In genomic region chr10:81656174-81656573, GRCm38 (mm10) we compare ENCODE assay signal across 24 mouse cellular contexts. TPM values are rescaled to one million over a fixed set of nuclear protein-coding genes. Genes with fewer than 3 reads are reported as not detected.
DNase-seq lines count a peak whose midpoint lies in the region; ATAC-seq lines count a peak whose summit lies in the region.
"Had no signal": no experiment of that assay in that cellular context is flagged by ENCODE, and none has a peak within 500 bp of the region (broad histone marks: within the 10 kb centered on the region; RNA-seq: fewer than 3 reads in every experiment).

No protein-coding gene starts in this region.

- no peak overlapping the region for H3K27ac ChIP-seq in forebrain, embryonic 11.5 days (ENCODE audit: low read depth, low read length)
- H3K27ac ChIP-seq in forebrain, embryonic 14.5 days (ENCODE audit: low read depth, low read length), result no peak overlapping the region
- no peak overlapping the region for H3K27ac ChIP-seq in kidney, embryonic 15.5 days
- H3K27ac ChIP-seq: forebrain, embryonic 10.5 days; forebrain, embryonic 15.5 days; heart, adult 2 months; heart, embryonic 10.5 days; heart, embryonic 13.5 days; hindbrain, embryonic 14.5 days; hindbrain, postnatal 0 days had no signal

- no peak overlapping the region for H3K4me2 ChIP-seq in forebrain, embryonic 11.5 days (ENCODE audit: low read depth, low read length, severe bottlenecking)
- H3K4me2 ChIP-seq in forebrain, embryonic 14.5 days (ENCODE audit: low read length), result no peak overlapping the region
- no peak overlapping the region for H3K4me2 ChIP-seq in kidney, embryonic 15.5 days
- H3K4me2 ChIP-seq: forebrain, embryonic 15.5 days; heart, embryonic 13.5 days; hindbrain, embryonic 14.5 days had no signal

- H3K36me3 ChIP-seq in forebrain, embryonic 11.5 days (ENCODE audit: control insufficient read depth, insufficient read depth, low read length), result peaks cover 2% of the 10 kb centered on the region; the same call in 1 of the 2 replicates
- peaks cover 3% of the 10 kb centered on the region; the same call in 1 of the 2 replicates for H3K36me3 ChIP-seq in forebrain, embryonic 14.5 days (ENCODE audit: control insufficient read depth, insufficient read depth, low read length)
- H3K36me3 ChIP-seq in kidney, embryonic 15.5 days, result peaks cover 69% of the 10 kb centered on the region

- no peak for ATAC-seq in forebrain, embryonic 11.5 days (replicated peaks; ENCODE audit: low FRiP score)
- ATAC-seq in forebrain, embryonic 14.5 days, result no peak
- ATAC-seq in kidney, embryonic 15.5 days (replicated peaks; ENCODE audit: low FRiP score), result no peak
- ATAC-seq: forebrain, embryonic 15.5 days; hindbrain, postnatal 0 days; inflammation-experienced regulatory T-cells, adult 6 months; intestine, embryonic 16.5 days had no signal

- peaks cover 30% of the 10 kb centered on the region for H3K9me3 ChIP-seq in forebrain, embryonic 11.5 days (ENCODE audit: control insufficient read depth, low read length)
- H3K9me3 ChIP-seq in forebrain, embryonic 14.5 days (replicated peaks; ENCODE audit: control insufficient read depth, low read length), result peaks cover 42% of the 10 kb centered on the region
- peaks cover 48% of the 10 kb centered on the region for H3K9me3 ChIP-seq in kidney, embryonic 15.5 days (replicated peaks)

- no peaks in the 10 kb centered on the region for H3K4me1 ChIP-seq in forebrain, embryonic 11.5 days (replicated peaks; ENCODE audit: control insufficient read depth, insufficient read depth, low read length)
- no peaks in the 10 kb centered on the region for H3K4me1 ChIP-seq in forebrain, embryonic 14.5 days (ENCODE audit: control insufficient read depth, insufficient read depth, low read length)
- no peaks in the 10 kb centered on the region for H3K4me1 ChIP-seq in kidney, embryonic 15.5 days
- H3K4me1 ChIP-seq: forebrain, embryonic 10.5 days; forebrain, embryonic 15.5 days; heart, embryonic 10.5 days; heart, embryonic 13.5 days had no signal

- WGBS in forebrain, embryonic 11.5 days, result 98% methylated on average over 2 of the region's 2 CpGs
- 100% methylated on average over 2 of the region's 2 CpGs for WGBS in forebrain, embryonic 14.5 days
- WGBS in kidney, embryonic 15.5 days, result 92% methylated on average over 2 of the region's 2 CpGs

- no peak overlapping the region for H3K9ac ChIP-seq in forebrain, embryonic 11.5 days (ENCODE audit: low read length)
- H3K9ac ChIP-seq in forebrain, embryonic 14.5 days (ENCODE audit: low read length), result no peak overlapping the region
- H3K9ac ChIP-seq in kidney, embryonic 15.5 days, result no peak overlapping the region
- H3K9ac ChIP-seq: forebrain, embryonic 15.5 days; heart, embryonic 13.5 days; hindbrain, embryonic 14.5 days had no signal

- H3K4me3 ChIP-seq in forebrain, embryonic 11.5 days (ENCODE audit: low read depth, low read length), result no peak overlapping the region
- no peak overlapping the region for H3K4me3 ChIP-seq in forebrain, embryonic 14.5 days (ENCODE audit: low read depth, low read length)
- H3K4me3 ChIP-seq in kidney, embryonic 15.5 days (replicated peaks), result no peak overlapping the region
- H3K4me3 ChIP-seq: forebrain, embryonic 10.5 days; forebrain, embryonic 15.5 days; heart, adult 2 months; heart, embryonic 10.5 days; heart, embryonic 13.5 days had no signal

- no peaks in the 10 kb centered on the region for H3K27me3 ChIP-seq in forebrain, embryonic 11.5 days (ENCODE audit: control insufficient read depth, insufficient read depth, low read length)
- no peaks in the 10 kb centered on the region for H3K27me3 ChIP-seq in forebrain, embryonic 14.5 days (replicated peaks; ENCODE audit: control insufficient read depth, insufficient read depth, low read length)
- no peaks in the 10 kb centered on the region for H3K27me3 ChIP-seq in kidney, embryonic 15.5 days
- H3K27me3 ChIP-seq: CH12.LX; forebrain, embryonic 15.5 days; heart, embryonic 13.5 days had no signal

- DNase-seq in forebrain, embryonic 11.5 days (ENCODE audit: low spot score), result peak; percentile 43
- DNase-seq in forebrain, embryonic 14.5 days (ENCODE audit: low spot score), result no peak
- DNase-seq in kidney, adult 9 months, result peak; percentile 0
- DNase-seq in ES-CJ7 (ENCODE audit: low read depth, low spot score), result peak; percentile 62
- no peak for DNase-seq in ovary, adult 18-20 months (ENCODE audit: low spot score)
- no peak for DNase-seq in urinary bladder, postnatal 25 days (ENCODE audit: low spot score)
- DNase-seq: adrenal gland, adult 2 months; adrenal gland, postnatal 14 days; B cell, adult 2 months; cerebellum, adult 11 months; cerebellum, adult 8-10 months; gastrocnemius, postnatal 25 days; heart, adult 2 months; heart, postnatal 4 days had no signal

RNA-seq across cellular contexts. Expression of gene Gm10778, which starts 7.3 kb away (rescaled TPM):
- 5.0 and 5.2 TPM in 2 replicates for polyA plus RNA-seq in forebrain, embryonic 11.5 days (2014; fragmentation: Nextera tagmentation; extraction: Ambion mirVana)
- 5.1 and 7.1 TPM in 2 replicates for polyA plus RNA-seq in forebrain, embryonic 14.5 days (2014; fragmentation: Nextera tagmentation; extraction: Ambion mirVana)
- 3.8 and 5.0 TPM in 2 replicates for polyA plus RNA-seq in kidney, embryonic 15.5 days (2015; fragmentation: Nextera tagmentation; extraction: Ambion mirVana)

RNA-seq across cellular contexts. Expression of gene Ankrd24, which starts 27.8 kb away (rescaled TPM):
- 3.9 and 4.1 TPM in 2 replicates for polyA plus RNA-seq in forebrain, embryonic 11.5 days (2014; fragmentation: Nextera tagmentation; extraction: Ambion mirVana)
- 5.2 and 6.3 TPM in 2 replicates for polyA plus RNA-seq in forebrain, embryonic 14.5 days (2014; fragmentation: Nextera tagmentation; extraction: Ambion mirVana)
- polyA plus RNA-seq in kidney, embryonic 15.5 days (2015; fragmentation: Nextera tagmentation; extraction: Ambion mirVana), result 15.2 and 17.3 TPM in 2 replicates

RNA-seq across cellular contexts. Expression of gene Sirt6, which starts 28.6 kb away (rescaled TPM):
- 45.0 and 45.5 TPM in 2 replicates for polyA plus RNA-seq in forebrain, embryonic 11.5 days (2014; fragmentation: Nextera tagmentation; extraction: Ambion mirVana)
- 46.0 and 47.4 TPM in 2 replicates for polyA plus RNA-seq in forebrain, embryonic 14.5 days (2014; fragmentation: Nextera tagmentation; extraction: Ambion mirVana)
- 40.0 and 42.8 TPM in 2 replicates for polyA plus RNA-seq in kidney, embryonic 15.5 days (2015; fragmentation: Nextera tagmentation; extraction: Ambion mirVana)

RNA-seq across cellular contexts. Expression of gene Zfp433, which starts 48.5 kb away (rescaled TPM):
- 18.0 and 22.7 TPM in 2 replicates for polyA plus RNA-seq in forebrain, embryonic 11.5 days (2014; fragmentation: Nextera tagmentation; extraction: Ambion mirVana)
- polyA plus RNA-seq in forebrain, embryonic 14.5 days (2014; fragmentation: Nextera tagmentation; extraction: Ambion mirVana), result 20.4 and 22.1 TPM in 2 replicates
- polyA plus RNA-seq in kidney, embryonic 15.5 days (2015; fragmentation: Nextera tagmentation; extraction: Ambion mirVana), result 16.9 and 18.6 TPM in 2 replicates
- polyA plus RNA-seq: adrenal gland, adult 2 months had no signal

RNA-seq across cellular contexts. Expression of gene BC025920, which starts 50.1 kb away (rescaled TPM):
- 1.6 and 2.1 TPM in 2 replicates for polyA plus RNA-seq in forebrain, embryonic 11.5 days (2014; fragmentation: Nextera tagmentation; extraction: Ambion mirVana)
- 0.81 and 1.0 TPM in 2 replicates for polyA plus RNA-seq in forebrain, embryonic 14.5 days (2014; fragmentation: Nextera tagmentation; extraction: Ambion mirVana)
- 0.62 and 0.84 TPM in 2 replicates for polyA plus RNA-seq in kidney, embryonic 15.5 days (2015; fragmentation: Nextera tagmentation; extraction: Ambion mirVana)

Comparison
In these comparisons a context has a peak if more than half of its experiments do, and no peak if none do; other contexts are left out.
1. DNase-seq: peak in forebrain, embryonic 11.5 days (single experiment), kidney, adult 9 months (single experiment) and ES-CJ7 (single experiment); none in forebrain, embryonic 14.5 days (single experiment), ovary, adult 18-20 months (single experiment) and urinary bladder, postnatal 25 days (single experiment).